Mouse (Mus musculus): Measurements from ENCODE around the gene Arid3a. TPM values are rescaled to one million over a fixed set of nuclear protein-coding genes. Genes with fewer than 3 reads are reported as not detected.

The Arid3a gene
- total and polyA plus RNA-seq, 3 experiments, result 11.8 to 17.2 TPM; not detected in 1

GRCm38 (mm10) chr10:79996272-79997033, 69.6 kb downstream of the Arid3a start, which contains the start of gene Abca7:
Gene Abca7, plus strand, starts transcription at chr10:79996494.
- Histone ChIP-seq H3K9ac (ENCODE audit: control insufficient read depth, low read depth, low read length, poor library complexity, severe bottlenecking) (peak within 1 kb of the TSS; percentile 86), H3K9me3 (replicated peaks; ENCODE audit: insufficient read depth, low read length) (no peaks in the 10 kb centered on the region), H3K4me1 (ENCODE audit: control insufficient read depth in 1 of 2, insufficient read depth in 2 of 2, low read length in 2 of 2) (peaks cover 14 to 26% of the 10 kb centered on the region in 2 experiments), H3K79me2 (ENCODE audit: control insufficient read depth, insufficient read depth, low read length, poor library complexity) (peaks cover 5% of the 10 kb centered on the region; the same call in 1 of the 2 replicates), H3K27ac (ENCODE audit: control insufficient read depth, low read depth, low read length) (peak within 1 kb of the TSS; percentile 93), H3K27me3 (ENCODE audit: control insufficient read depth in 1 of 2, insufficient read depth in 2 of 2, low read length in 2 of 2) (no peaks in the 10 kb centered on the region), H3K4me3 (ENCODE audit: control insufficient read depth in 1 of 2, insufficient read depth in 1 of 2, low read depth in 2 of 2, low read length in 2 of 2) (peak within 1 kb of the TSS; percentile 73 to 88), H3K36me3 (ENCODE audit: control insufficient read depth in 1 of 2, insufficient read depth in 2 of 2, low read length in 2 of 2) (peaks cover 0 to 17% of the 10 kb centered on the region in 2 experiments; a peak in 2 of 4 replicates)
- TF ChIP-seq CHD1 (IDR thresholded peaks at IDR 0.05; ENCODE audit: low read depth, low read length) (0 out of 2 replicates have a peak, but pooled peaks have one; percentile 52), HCFC1 (IDR thresholded peaks at IDR 0.05; ENCODE audit: low read depth, low read length) (peak; percentile 78), TBP (IDR thresholded peaks at IDR 0.05; ENCODE audit: low read depth, low read length) (peak; percentile 75), SIN3A (IDR thresholded peaks at IDR 0.05; ENCODE audit: low read length) (peak; percentile 97), POLR2A (IDR thresholded peaks at IDR 0.05; ENCODE audit: control insufficient read depth in 1 of 2, insufficient read depth in 1 of 2, low read depth in 1 of 2, low read length in 2 of 2, poor library complexity in 1 of 2) (peak in 1 of 2 experiments; percentile 43; a peak in 2 of 4 replicates), GABPA (IDR thresholded peaks at IDR 0.05; ENCODE audit: low read depth, low read length) (no peak), TCF12 (IDR thresholded peaks at IDR 0.05; ENCODE audit: low read depth, low read length) (no peak), JUND (IDR thresholded peaks at IDR 0.05; ENCODE audit: low read depth, low read length) (0 out of 2 replicates have a peak, but pooled peaks have one; percentile 11), CHD2 (IDR thresholded peaks at IDR 0.05; ENCODE audit: low read length) (peak; percentile 51), E2F4 (IDR thresholded peaks at IDR 0.05; ENCODE audit: borderline replicate concordance, low read depth, low read length) (0 out of 2 replicates have a peak, but pooled peaks have one; percentile 20), EP300 (IDR thresholded peaks at IDR 0.05; ENCODE audit: low read depth in 1 of 2, low read length in 2 of 2) (no peak; a peak in 1 of 4 replicates), NELFE (IDR thresholded peaks at IDR 0.05; ENCODE audit: low read depth, low read length) (peak; percentile 59), KAT2A (conservative IDR thresholded peaks at IDR 0.05; ENCODE audit: low read depth, low read length) (no peak), POLR2AphosphoS5 (IDR thresholded peaks at IDR 0.05; ENCODE audit: borderline replicate concordance, low read depth, low read length) (no peak), USF2 (IDR thresholded peaks at IDR 0.05; ENCODE audit: borderline replicate concordance in 1 of 2, insufficient read depth in 1 of 2, low read depth in 1 of 2, low read length in 2 of 2) (no peak)
- peak; percentile 98 for DNase-seq (ENCODE audit: low read depth, low spot score)

GRCm38 (mm10) chr10:79997034-79997760, 70.4 kb downstream of the Arid3a start:
- peaks cover 5% of the 10 kb centered on the region; the same call in 1 of the 2 replicates for H3K79me2 ChIP-seq (ENCODE audit: control insufficient read depth, insufficient read depth, low read length, poor library complexity)
- peak; percentile 93 for DNase-seq (ENCODE audit: low read depth, low spot score)
- H3K27ac ChIP-seq (ENCODE audit: control insufficient read depth, low read depth, low read length), result peak overlapping the region; percentile 90
- peaks cover 0 to 17% of the 10 kb centered on the region in 2 experiments; a peak in 2 of 4 replicates for H3K36me3 ChIP-seq (ENCODE audit: control insufficient read depth in 1 of 2, insufficient read depth in 2 of 2, low read length in 2 of 2)
- no peaks in the 10 kb centered on the region for H3K9me3 ChIP-seq (replicated peaks; ENCODE audit: insufficient read depth, low read length)
- no peaks in the 10 kb centered on the region for H3K27me3 ChIP-seq (ENCODE audit: control insufficient read depth in 1 of 2, insufficient read depth in 2 of 2, low read length in 2 of 2)
- peak overlapping the region; percentile 86 for H3K9ac ChIP-seq (ENCODE audit: control insufficient read depth, low read depth, low read length, poor library complexity, severe bottlenecking)
- peaks cover 14 to 26% of the 10 kb centered on the region in 2 experiments for H3K4me1 ChIP-seq (ENCODE audit: control insufficient read depth in 1 of 2, insufficient read depth in 2 of 2, low read length in 2 of 2)
- H3K4me3 ChIP-seq (ENCODE audit: control insufficient read depth in 1 of 2, insufficient read depth in 1 of 2, low read depth in 2 of 2, low read length in 2 of 2), result peak overlapping the region; percentile 73 to 88
- no peak for TF ChIP-seq SMC3 (IDR thresholded peaks at IDR 0.05; ENCODE audit: low read depth, low read length)
- peak; percentile 23 for TF ChIP-seq HCFC1 (IDR thresholded peaks at IDR 0.05; ENCODE audit: low read depth, low read length)
- TF ChIP-seq POLR2A (IDR thresholded peaks at IDR 0.05; ENCODE audit: control insufficient read depth in 1 of 2, insufficient read depth in 1 of 2, low read depth in 1 of 2, low read length in 2 of 2, poor library complexity in 1 of 2), result peak in 1 of 2 experiments; percentile 84; a peak in 3 of 4 replicates
- no peak for TF ChIP-seq RAD21 (IDR thresholded peaks at IDR 0.05; ENCODE audit: low read depth, low read length)
- no peak; the same call in 1 of the 2 replicates for TF ChIP-seq NELFE (IDR thresholded peaks at IDR 0.05; ENCODE audit: low read depth, low read length)
- TF ChIP-seq GABPA (IDR thresholded peaks at IDR 0.05; ENCODE audit: low read depth, low read length), result no peak
- TF ChIP-seq TBP (IDR thresholded peaks at IDR 0.05; ENCODE audit: low read depth, low read length), result 0 out of 2 replicates have a peak, but pooled peaks have one; percentile 47
- no peak for TF ChIP-seq CTCF (IDR thresholded peaks at IDR 0.05 in 2 of 3, conservative IDR thresholded peaks at IDR 0.05 in 1 of 3; ENCODE audit: control insufficient read depth in 1 of 3, insufficient read depth in 1 of 3, low read depth in 2 of 3, low read length in 3 of 3, poor library complexity in 1 of 3, severe bottlenecking in 1 of 3)
- peak; percentile 48; the same call in 1 of the 2 replicates for TF ChIP-seq MAX (IDR thresholded peaks at IDR 0.05; ENCODE audit: low read length)
- no peak for TF ChIP-seq KAT2A (conservative IDR thresholded peaks at IDR 0.05; ENCODE audit: low read depth, low read length)
- TF ChIP-seq ZMIZ1 (IDR thresholded peaks at IDR 0.05; ENCODE audit: low read depth, low read length), result peak; percentile 14; the same call in 1 of the 2 replicates
- 0 out of 2 replicates have a peak, but pooled peaks have one; percentile 18 for TF ChIP-seq NRF1 (IDR thresholded peaks at IDR 0.05; ENCODE audit: insufficient read depth, low read depth, low read length, poor library complexity, severe bottlenecking)
- no peak for TF ChIP-seq MEF2A (IDR thresholded peaks at IDR 0.05; ENCODE audit: extremely low read depth, insufficient replicate concordance, low read depth, low read length, poor library complexity, severe bottlenecking)
- TF ChIP-seq EP300 (IDR thresholded peaks at IDR 0.05; ENCODE audit: low read depth in 1 of 2, low read length in 2 of 2), result no peak; a peak in 1 of 4 replicates
- no peak for TF ChIP-seq POLR2AphosphoS5 (IDR thresholded peaks at IDR 0.05; ENCODE audit: borderline replicate concordance, low read depth, low read length)
- TF ChIP-seq TAL1 (IDR thresholded peaks at IDR 0.05; ENCODE audit: low read length), result no peak
- peak; percentile 62 for TF ChIP-seq MXI1 (IDR thresholded peaks at IDR 0.05; ENCODE audit: low read depth, low read length)
- TF ChIP-seq SIN3A (IDR thresholded peaks at IDR 0.05; ENCODE audit: low read length), result peak; percentile 26; the same call in 1 of the 2 replicates
- no peak for TF ChIP-seq E2F4 (IDR thresholded peaks at IDR 0.05; ENCODE audit: borderline replicate concordance, low read depth, low read length)
